Mouse (Mus musculus) cerebellum, adult (tissue): ENCODE results near the gene Prpf40b.

Source experiments
- ATAC-seq: cut with Nextera tagmentation; 2 replicates; pipeline ENCODE4 v1.9.2; 2017; ENCODE audit warnings: mild to moderate bottlenecking, moderate library complexity, mixed read lengths; ENCODE audit not compliant: insufficient number of reproducible peaks, low FRiP score, low TSS enrichment

The Prpf40b gene

GRCm38 (mm10) chr15:99364921-99365320, 70.0 kb downstream of the Prpf40b start:
- no peak for ATAC-seq
